Mouse (Mus musculus): ENCODE measurements around the gene Ccdc65. TPM values are rescaled to one million over a fixed set of nuclear protein-coding genes. Genes with fewer than 3 reads are reported as not detected.

Gene Ccdc65
- total and polyA plus RNA-seq, 3 experiments: 0.13 TPM; not detected in 2

DNA sequence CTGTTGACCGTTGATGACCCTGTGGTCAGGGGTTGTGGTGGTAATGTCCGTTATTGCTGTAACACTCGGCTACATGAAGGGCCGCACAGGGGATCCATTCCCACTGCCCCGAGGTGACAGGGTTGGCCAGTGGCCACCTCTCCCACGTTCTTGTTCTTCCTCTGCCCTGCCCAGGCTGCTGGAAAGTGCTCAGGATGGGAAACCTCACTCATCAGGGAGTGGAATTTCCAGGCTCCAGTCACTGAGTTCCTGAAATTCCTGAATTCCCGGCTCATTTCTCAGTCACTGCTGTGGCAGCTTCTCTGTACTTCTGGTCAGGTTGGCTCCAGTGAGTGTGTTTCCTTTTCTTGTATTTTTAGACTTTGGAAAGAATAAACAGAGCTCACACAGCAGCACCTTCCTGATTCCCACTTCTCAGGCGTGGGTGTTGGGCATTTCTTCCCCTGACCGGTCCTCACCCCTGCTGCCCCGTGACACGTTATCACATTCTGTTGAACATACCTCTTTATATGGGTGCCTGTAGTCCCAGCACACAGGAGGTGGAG lies 15.8 kb upstream of the Ccdc65 start:
- no peak overlapping the region for H3K4me3 ChIP-seq (ENCODE audit: control insufficient read depth in 1 of 2, insufficient read depth in 1 of 2, low read depth in 2 of 2, low read length in 2 of 2)
- H3K27me3 ChIP-seq (ENCODE audit: control insufficient read depth in 1 of 2, insufficient read depth in 2 of 2, low read length in 2 of 2): peaks cover 3 to 7% of the 10 kb centered on the region in 2 experiments; a peak in 3 of 4 replicates
- H3K27ac ChIP-seq (ENCODE audit: control insufficient read depth, low read depth, low read length): no peak overlapping the region
- H3K4me1 ChIP-seq (ENCODE audit: control insufficient read depth in 1 of 2, insufficient read depth in 2 of 2, low read length in 2 of 2): no peaks in the 10 kb centered on the region
- TF ChIP-seq JUND (IDR thresholded peaks at IDR 0.05; ENCODE audit: low read depth, low read length) (no peak), RAD21 (IDR thresholded peaks at IDR 0.05; ENCODE audit: low read depth, low read length) (no peak), USF1 (IDR thresholded peaks at IDR 0.05; ENCODE audit: low read depth, low read length) (no peak), GATA1 (IDR thresholded peaks at IDR 0.05; ENCODE audit: low read depth, low read length) (no peak), KAT2A (conservative IDR thresholded peaks at IDR 0.05; ENCODE audit: low read depth, low read length) (no peak), CHD1 (IDR thresholded peaks at IDR 0.05; ENCODE audit: low read depth, low read length) (no peak), NELFE (IDR thresholded peaks at IDR 0.05; ENCODE audit: low read depth, low read length) (no peak)
- no peaks in the 10 kb centered on the region for H3K9me3 ChIP-seq (replicated peaks; ENCODE audit: insufficient read depth, low read length)
- H3K36me3 ChIP-seq (ENCODE audit: control insufficient read depth in 1 of 2, insufficient read depth in 2 of 2, low read length in 2 of 2): no peaks in the 10 kb centered on the region
- no peaks in the 10 kb centered on the region for H3K79me2 ChIP-seq (ENCODE audit: control insufficient read depth, insufficient read depth, low read length, poor library complexity)
- H3K9ac ChIP-seq (ENCODE audit: control insufficient read depth, low read depth, low read length, poor library complexity, severe bottlenecking): no peak overlapping the region
- DNase-seq (ENCODE audit: low read depth, low spot score): no peak

- H3K27me3 ChIP-seq (ENCODE audit: control insufficient read depth in 1 of 2, insufficient read depth in 2 of 2, low read length in 2 of 2): peaks cover 3 to 6% of the 10 kb centered on the region in 2 experiments; a peak in 3 of 4 replicates
Observed at GRCm38 (mm10) chr15:98695726-98696125, 12.3 kb upstream of the Ccdc65 start.

GRCm38 (mm10) chr15:98696216-98696615 lies 11.8 kb upstream of the Ccdc65 start:
- Histone ChIP-seq H3K27me3 (ENCODE audit: control insufficient read depth in 1 of 2, insufficient read depth in 2 of 2, low read length in 2 of 2) (peaks cover 6 to 11% of the 10 kb centered on the region in 2 experiments), H3K79me2 (ENCODE audit: control insufficient read depth, insufficient read depth, low read length, poor library complexity) (no peaks in the 10 kb centered on the region), H3K9me3 (replicated peaks; ENCODE audit: insufficient read depth, low read length) (no peaks in the 10 kb centered on the region), H3K4me3 (ENCODE audit: control insufficient read depth in 1 of 2, insufficient read depth in 1 of 2, low read depth in 2 of 2, low read length in 2 of 2) (no peak overlapping the region), H3K9ac (ENCODE audit: control insufficient read depth, low read depth, low read length, poor library complexity, severe bottlenecking) (no peak overlapping the region), H3K4me1 (ENCODE audit: control insufficient read depth in 1 of 2, insufficient read depth in 2 of 2, low read length in 2 of 2) (no peaks in the 10 kb centered on the region; a peak in 1 of 4 replicates), H3K27ac (ENCODE audit: control insufficient read depth, low read depth, low read length) (no peak overlapping the region), H3K36me3 (ENCODE audit: control insufficient read depth in 1 of 2, insufficient read depth in 2 of 2, low read length in 2 of 2) (no peaks in the 10 kb centered on the region)
- no peak for TF ChIP-seq SIN3A (IDR thresholded peaks at IDR 0.05; ENCODE audit: low read length)
- TF ChIP-seq ZKSCAN1 (IDR thresholded peaks at IDR 0.05; ENCODE audit: low read depth, low read length): no peak
- no peak for TF ChIP-seq CTCF (IDR thresholded peaks at IDR 0.05 in 2 of 3, conservative IDR thresholded peaks at IDR 0.05 in 1 of 3; ENCODE audit: control insufficient read depth in 1 of 3, insufficient read depth in 1 of 3, low read depth in 2 of 3, low read length in 3 of 3, poor library complexity in 1 of 3, severe bottlenecking in 1 of 3)
- TF ChIP-seq E2F4 (IDR thresholded peaks at IDR 0.05; ENCODE audit: borderline replicate concordance, low read depth, low read length): no peak
- no peak for TF ChIP-seq ELF1 (IDR thresholded peaks at IDR 0.05; ENCODE audit: low read depth, low read length)
- TF ChIP-seq SMC3 (IDR thresholded peaks at IDR 0.05; ENCODE audit: low read depth, low read length): no peak
- TF ChIP-seq NRF1 (IDR thresholded peaks at IDR 0.05; ENCODE audit: insufficient read depth, low read depth, low read length, poor library complexity, severe bottlenecking): no peak
- no peak for TF ChIP-seq ZC3H11A (IDR thresholded peaks at IDR 0.05; ENCODE audit: low read depth, low read length)
- DNase-seq (ENCODE audit: low read depth, low spot score): no peak

More at GRCm38 (mm10) chr15:98695726-98696125, 12.3 kb upstream of the Ccdc65 start:
- no peaks in the 10 kb centered on the region for H3K79me2 ChIP-seq (ENCODE audit: control insufficient read depth, insufficient read depth, low read length, poor library complexity)
- H3K9me3 ChIP-seq (replicated peaks; ENCODE audit: insufficient read depth, low read length): no peaks in the 10 kb centered on the region
- H3K4me1 ChIP-seq (ENCODE audit: control insufficient read depth in 1 of 2, insufficient read depth in 2 of 2, low read length in 2 of 2): no peaks in the 10 kb centered on the region; a peak in 1 of 4 replicates
- H3K4me3 ChIP-seq (ENCODE audit: control insufficient read depth in 1 of 2, insufficient read depth in 1 of 2, low read depth in 2 of 2, low read length in 2 of 2): no peak overlapping the region
- H3K27ac ChIP-seq (ENCODE audit: control insufficient read depth, low read depth, low read length): no peak overlapping the region
- H3K36me3 ChIP-seq (ENCODE audit: control insufficient read depth in 1 of 2, insufficient read depth in 2 of 2, low read length in 2 of 2): no peaks in the 10 kb centered on the region
- no peak for DNase-seq (ENCODE audit: low read depth, low spot score)
- no peak overlapping the region for H3K9ac ChIP-seq (ENCODE audit: control insufficient read depth, low read depth, low read length, poor library complexity, severe bottlenecking)
- TF ChIP-seq POLR2AphosphoS2 (IDR thresholded peaks at IDR 0.05; ENCODE audit: low read length) (no peak), MYB (IDR thresholded peaks at IDR 0.05; ENCODE audit: low read depth, low read length) (no peak), TAL1 (IDR thresholded peaks at IDR 0.05; ENCODE audit: low read length) (no peak), GATA1 (IDR thresholded peaks at IDR 0.05; ENCODE audit: low read depth, low read length) (no peak), MXI1 (IDR thresholded peaks at IDR 0.05; ENCODE audit: low read depth, low read length) (no peak), ZMIZ1 (IDR thresholded peaks at IDR 0.05; ENCODE audit: low read depth, low read length) (no peak), ZKSCAN1 (IDR thresholded peaks at IDR 0.05; ENCODE audit: low read depth, low read length) (no peak)
